13 mouse cellular contexts compared by ENCODE assay signal in genomic region chr14:40992464-40992863, GRCm38 (mm10). TPM values are rescaled to one million over a fixed set of nuclear protein-coding genes. Genes with fewer than 3 reads are reported as not detected.
DNase-seq lines count a peak whose midpoint lies in the region; ATAC-seq lines count a peak whose summit lies in the region.
"Had no signal": no experiment of that assay in that cellular context is flagged by ENCODE, and none has a peak within 500 bp of the region (broad histone marks: within the 10 kb centered on the region; RNA-seq: fewer than 3 reads in every experiment).

No protein-coding gene starts in this region.

- no peaks in the 10 kb centered on the region for H3K9me3 ChIP-seq in megakaryocyte, embryonic 14.5 days
- no peaks in the 10 kb centered on the region for H3K9me3 ChIP-seq in liver, embryonic 16.5 days (replicated peaks; ENCODE audit: control insufficient read depth, low read length)
- no peaks in the 10 kb centered on the region for H3K9me3 ChIP-seq in embryonic facial prominence, embryonic 10.5 days
- H3K9me3 ChIP-seq: hindbrain, embryonic 12.5 days; limb, embryonic 10.5 days had no signal

- peaks cover 25% of the 10 kb centered on the region for H3K36me3 ChIP-seq in megakaryocyte, embryonic 14.5 days (replicated peaks; ENCODE audit: low read length)
- H3K36me3 ChIP-seq in liver, embryonic 16.5 days (ENCODE audit: control insufficient read depth, insufficient read depth) = peaks cover 11% of the 10 kb centered on the region
- peaks cover 15% of the 10 kb centered on the region; the same call in 1 of the 2 replicates for H3K36me3 ChIP-seq in embryonic facial prominence, embryonic 10.5 days (replicated peaks)

- H3K4me2 ChIP-seq in liver, embryonic 16.5 days (ENCODE audit: low read depth, low read length) = peak overlapping the region; percentile 51
- H3K4me2 ChIP-seq: hindbrain, embryonic 12.5 days had no signal

- H3K27me3 ChIP-seq in megakaryocyte, embryonic 14.5 days (replicated peaks) = no peaks in the 10 kb centered on the region
- H3K27me3 ChIP-seq in liver, embryonic 16.5 days (ENCODE audit: control insufficient read depth, insufficient read depth, low read depth, low read length) = no peaks in the 10 kb centered on the region
- H3K27me3 ChIP-seq in embryonic facial prominence, embryonic 10.5 days (replicated peaks; ENCODE audit: low read depth, poor library complexity, severe bottlenecking) = no peaks in the 10 kb centered on the region
- H3K27me3 ChIP-seq: hindbrain, embryonic 12.5 days had no signal

- peak overlapping the region; percentile 57 for H3K9ac ChIP-seq in liver, embryonic 16.5 days (ENCODE audit: low read depth, low read length)
- H3K9ac ChIP-seq: hindbrain, embryonic 12.5 days had no signal

- no peak for ATAC-seq in megakaryocyte, adult 5-6 weeks (ENCODE audit: poor library complexity, severe bottlenecking)
- ATAC-seq in inflammation-experienced regulatory T-cells, adult 6 months = peak; percentile 46
- peak; percentile 83 for ATAC-seq in liver, embryonic 16.5 days (ENCODE audit: low read depth)

- peak overlapping the region; percentile 85 for H3K27ac ChIP-seq in liver, embryonic 16.5 days (ENCODE audit: low read length)
- H3K27ac ChIP-seq in embryonic facial prominence, embryonic 10.5 days (replicated peaks) = no peak overlapping the region
- H3K27ac ChIP-seq: hindbrain, embryonic 12.5 days; limb, embryonic 10.5 days had no signal

- no peak for DNase-seq in adrenal gland, postnatal 10 days
- no peak for DNase-seq in layer of hippocampus, postnatal 25 days (ENCODE audit: extremely low spot score in 1 of 2, low spot score in 1 of 2)
- no peak for DNase-seq in embryonic facial prominence, embryonic 10.5 days (ENCODE audit: low spot score)
- DNase-seq: cerebellum, adult 8-10 months; kidney, postnatal 10 days; right cerebral cortex, postnatal 25 days; thymus, postnatal 4 days had no signal

- WGBS in liver, embryonic 16.5 days (ENCODE audit: insufficient replicate concordance) = 10% methylated on average over 6 of the region's 6 CpGs
- 80% methylated on average over 6 of the region's 6 CpGs for WGBS in embryonic facial prominence, embryonic 10.5 days

- H3K4me3 ChIP-seq in megakaryocyte, embryonic 14.5 days (replicated peaks) = peak overlapping the region; percentile 64
- peak overlapping the region; percentile 35 for H3K4me3 ChIP-seq in liver, embryonic 16.5 days (ENCODE audit: low read depth, low read length)
- no peak overlapping the region for H3K4me3 ChIP-seq in embryonic facial prominence, embryonic 10.5 days
- H3K4me3 ChIP-seq: hindbrain, embryonic 12.5 days; limb, embryonic 10.5 days had no signal

- peaks cover 68% of the 10 kb centered on the region for H3K4me1 ChIP-seq in megakaryocyte, embryonic 14.5 days
- H3K4me1 ChIP-seq in liver, embryonic 16.5 days (ENCODE audit: control insufficient read depth, low read depth, low read length) = peaks cover 42% of the 10 kb centered on the region
- H3K4me1 ChIP-seq in embryonic facial prominence, embryonic 10.5 days = no peaks in the 10 kb centered on the region
- H3K4me1 ChIP-seq: hindbrain, embryonic 12.5 days had no signal

RNA-seq across cellular contexts. Expression of gene Fam213a, which starts 21.1 kb away (rescaled TPM):
- polyA plus RNA-seq in megakaryocyte, embryonic 14.5 days (2012; ENCODE audit: insufficient read depth, low replicate concordance) = 4.5 and 11.6 TPM in 2 replicates
- 1.8 and 3.5 TPM in 2 replicates for total RNA-seq in megakaryocyte, adult 5-6 weeks (2015)
- total RNA-seq in megakaryocyte, adult 5-6 weeks (2017) = 2.6 and 3.6 TPM in 2 replicates
- polyA plus RNA-seq in inflammation-experienced regulatory T-cells, adult 6 months (2017; shearing (Covaris generic)) = 1 to 10 TPM; 8.0 to 9.7 (median 8.3) TPM
- 92.7 and 96.5 TPM in 2 replicates for polyA plus RNA-seq in liver, embryonic 16.5 days (2015; fragmentation: Nextera tagmentation; extraction: Ambion mirVana)
- 100 to 1,000 TPM; 230 to 232 TPM for total RNA-seq in adrenal gland, postnatal 10 days (2021)
- 100 to 1,000 TPM; 160 to 181 TPM for total RNA-seq in layer of hippocampus, postnatal 25 days (2021)
- polyA plus RNA-seq in embryonic facial prominence, embryonic 10.5 days (2016; fragmentation: Nextera tagmentation; extraction: Ambion mirVana) = 36.6 and 40.1 TPM in 2 replicates

RNA-seq across cellular contexts. Expression of gene Tspan14, which starts 25.9 kb away (rescaled TPM):
- 20.9 and 22.8 TPM in 2 replicates for polyA plus RNA-seq in megakaryocyte, embryonic 14.5 days (2012; ENCODE audit: insufficient read depth, low replicate concordance)
- 60.6 and 66.0 TPM in 2 replicates for total RNA-seq in megakaryocyte, adult 5-6 weeks (2015)
- 72.4 and 76.5 TPM in 2 replicates for total RNA-seq in megakaryocyte, adult 5-6 weeks (2017)
- 10 to 100 TPM; 52.1 to 82.3 (median 65.1) TPM for polyA plus RNA-seq in inflammation-experienced regulatory T-cells, adult 6 months (2017; shearing (Covaris generic))
- 29.1 and 30.0 TPM in 2 replicates for polyA plus RNA-seq in liver, embryonic 16.5 days (2015; fragmentation: Nextera tagmentation; extraction: Ambion mirVana)
- 10 to 100 TPM; 50.0 to 53.8 TPM for total RNA-seq in adrenal gland, postnatal 10 days (2021)
- total RNA-seq in layer of hippocampus, postnatal 25 days (2021) = 10 to 100 TPM; 40.9 to 41.0 TPM
- 88.1 and 92.5 TPM in 2 replicates for polyA plus RNA-seq in embryonic facial prominence, embryonic 10.5 days (2016; fragmentation: Nextera tagmentation; extraction: Ambion mirVana)
